Mouse (Mus musculus) spleen, postnatal 0 days (tissue): Measurements from ENCODE around the gene Gpr27. TPM values are rescaled to one million over a fixed set of nuclear protein-coding genes. Genes with fewer than 3 reads are reported as not detected.

Experiments used
- polyA plus RNA-seq: library from polyadenylated mRNA; unstranded; fragments of >200 nt; fragmentation: Nextera tagmentation; extraction: Ambion mirVana; gene quantifications from 2 replicates; pipeline ENCODE4 v1.2.1, GENCODE M21; 2015

Gpr27 gene
- 1.2 and 2.0 TPM in 2 replicates for polyA plus RNA-seq

DNA sequence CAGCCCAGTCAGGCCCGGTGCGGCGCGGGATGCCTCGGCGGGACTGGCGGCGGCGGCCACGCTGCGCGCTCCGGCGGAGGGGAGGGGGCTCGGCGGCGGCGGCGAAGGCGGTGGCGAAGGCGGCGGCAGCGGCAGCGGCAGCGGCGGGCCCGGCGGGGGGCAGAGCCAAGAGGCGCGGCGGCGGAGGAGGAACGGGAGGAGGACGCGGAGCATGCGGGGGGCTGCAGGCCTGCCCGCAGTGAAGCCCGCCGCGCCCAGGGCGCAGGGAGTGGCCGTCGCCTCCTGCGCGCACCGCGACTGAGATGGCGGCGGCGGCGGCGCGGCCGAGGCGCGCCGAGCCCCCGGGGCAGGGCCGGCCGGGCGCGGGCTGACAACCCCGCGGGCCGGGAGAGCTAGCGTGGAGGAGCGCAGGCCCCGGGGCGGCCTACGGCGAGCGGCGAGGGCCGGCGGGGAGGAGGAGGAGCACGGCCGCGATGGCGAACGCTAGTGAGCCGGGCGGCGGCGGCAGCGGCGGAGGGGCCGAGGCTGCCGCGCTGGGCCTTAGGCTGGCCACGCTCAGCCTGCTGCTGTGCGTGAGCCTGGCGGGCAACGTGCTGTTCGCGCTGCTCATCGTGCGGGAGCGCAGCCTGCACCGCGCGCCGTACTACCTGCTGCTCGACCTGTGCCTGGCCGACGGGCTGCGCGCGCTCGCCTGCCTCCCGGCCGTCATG lies at the start of gene Gpr27:
Gene Gpr27 (plus strand): TSS at position 474 of the 710 bp plus-strand sequence.

DNA sequence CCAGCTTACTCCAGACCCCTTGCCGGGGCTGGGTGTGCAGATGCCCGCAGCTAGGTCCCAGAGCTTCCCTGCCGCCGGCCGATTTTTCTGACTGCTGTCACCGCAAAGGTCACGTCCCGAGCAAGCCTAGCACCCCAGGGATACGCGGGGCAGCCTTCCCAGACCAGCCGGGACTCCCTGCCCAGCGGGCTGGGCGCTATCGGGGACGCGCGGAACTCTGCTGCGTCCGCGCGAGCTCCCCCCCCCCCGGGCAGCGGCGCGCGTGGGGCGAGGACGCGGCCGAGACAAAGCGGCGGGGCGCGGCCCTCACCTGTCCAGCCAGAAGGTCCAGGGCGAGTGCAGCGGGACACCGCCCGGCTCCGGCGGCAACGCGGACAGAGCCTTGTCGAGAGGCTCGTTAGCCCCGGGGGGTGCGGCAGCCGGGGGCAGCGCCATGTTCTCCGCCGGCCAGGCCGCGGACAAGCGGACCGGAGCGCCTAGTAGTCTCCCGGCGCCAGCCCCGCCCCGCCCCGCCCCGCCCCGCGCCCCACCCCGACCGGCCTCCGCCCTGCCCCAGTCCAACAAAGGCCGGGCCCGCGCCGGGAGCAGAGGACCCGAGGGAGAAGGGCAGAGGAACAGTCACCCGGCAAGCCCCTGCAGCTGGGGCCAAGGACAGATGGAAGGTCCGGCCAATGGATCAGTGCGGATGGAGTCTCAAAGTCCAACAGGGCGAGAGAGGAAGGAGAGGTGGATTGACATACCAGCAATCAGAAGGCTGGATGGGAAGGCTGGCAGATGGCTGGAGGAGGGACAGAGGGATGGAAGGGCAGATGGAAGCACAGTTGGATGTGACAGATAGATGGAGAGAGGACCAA lies 25.9 kb upstream of the Gpr27 start, which contains the start of the genes Eif4e3 and Gm20696:
Gene Eif4e3 (minus strand): TSS at position 454 of the 854 bp plus-strand sequence.
Gene Gm20696 (minus strand): TSS at position 480 of the 854 bp plus-strand sequence.

DNA sequence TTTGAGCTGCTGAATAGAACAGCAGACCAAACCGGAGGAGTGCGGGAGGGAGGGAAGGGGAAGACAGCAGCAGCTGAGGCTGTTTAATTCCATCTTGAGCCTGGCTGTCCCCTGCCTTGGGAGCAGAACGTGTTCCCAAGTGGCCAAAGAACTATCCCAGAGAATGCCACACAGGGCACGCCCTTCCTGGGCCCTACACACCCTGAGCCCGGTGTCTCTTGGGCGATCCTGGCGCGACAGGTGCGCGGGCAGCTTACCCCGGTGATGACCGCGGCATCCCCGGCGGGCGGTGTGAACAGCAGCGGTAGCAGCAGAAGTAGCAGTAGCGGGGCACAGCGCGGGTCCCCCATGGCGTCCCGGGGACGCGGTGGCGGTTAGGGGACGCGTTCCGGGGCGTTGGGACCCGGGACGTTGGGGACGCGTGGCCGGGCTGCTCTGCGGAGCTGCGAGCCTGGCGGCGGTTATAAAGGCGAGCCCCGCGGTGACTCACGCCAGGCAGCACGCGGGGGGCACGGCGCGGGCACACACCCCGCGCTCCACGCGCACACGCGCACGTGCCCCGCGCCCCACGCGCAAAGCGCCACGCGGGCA lies 33.6 kb downstream of the Gpr27 start, which contains the start of gene Prok2:
Gene Prok2 (minus strand): TSS at position 422 of the 591 bp plus-strand sequence.

Other genes with a start within 250 kb of the Gpr27 start
- gene Foxp1, start 170.0 kb upstream of the Gpr27 start, polyA plus RNA-seq, result 31.5 and 38.6 TPM in 2 replicates
- 6.6 and 10.1 TPM in 2 replicates for gene Eif4e3, start 25.9 kb upstream of the Gpr27 start, polyA plus RNA-seq
- gene Gm20696, start 25.9 kb upstream of the Gpr27 start, polyA plus RNA-seq, result 2.8 and 3.6 TPM in 2 replicates
- 4.5 and 6.2 TPM in 2 replicates for gene Prok2, start 33.7 kb downstream of the Gpr27 start, polyA plus RNA-seq